Mouse (Mus musculus): ENCODE measurements around the gene Cryzl1. TPM values are rescaled to one million over a fixed set of nuclear protein-coding genes. Genes with fewer than 3 reads are reported as not detected.

Cryzl1 gene
- total and polyA plus RNA-seq, 2 experiments from 2014 or later: 6.6 to 51.8 TPM

DNA sequence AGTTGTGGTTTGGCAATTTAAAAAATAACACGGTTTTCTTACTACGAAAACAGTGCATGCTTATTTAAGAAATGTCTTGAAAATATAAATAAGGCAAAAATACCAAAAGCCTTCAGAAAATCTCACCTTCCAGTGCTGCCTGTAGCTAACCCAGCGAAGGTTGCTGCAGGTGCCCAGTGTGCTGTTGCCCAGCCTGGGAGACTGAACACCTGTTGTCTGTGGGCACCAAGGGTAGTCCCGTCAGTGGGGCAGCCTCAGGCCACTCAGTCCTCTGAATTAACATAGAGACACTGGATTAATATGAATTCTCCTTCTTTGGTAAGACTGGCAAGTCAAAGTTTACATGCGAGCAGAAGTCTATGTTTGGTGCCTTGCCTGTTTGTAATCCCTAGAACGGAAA is 9.7 kb upstream of the Cryzl1 start:
- Histone ChIP-seq H3K4me2 (ENCODE audit: low read depth, low read length) (no peak overlapping the region), H3K9ac (replicated peaks; ENCODE audit: low read depth, low read length) (no peak overlapping the region), H3K27ac (ENCODE audit: low read depth) (no peak overlapping the region), H3K9me3 (replicated peaks; ENCODE audit: control insufficient read depth, low read length) (no peaks in the 10 kb centered on the region), H3K27me3 (ENCODE audit: control insufficient read depth, insufficient read depth, low read length) (no peaks in the 10 kb centered on the region), H3K36me3 (replicated peaks; ENCODE audit: control insufficient read depth, insufficient read depth, low read length) (no peaks in the 10 kb centered on the region), H3K4me3 (ENCODE audit: low read depth, low read length) (no peak overlapping the region), H3K4me1 (ENCODE audit: control insufficient read depth, insufficient read depth) (peaks cover 44% of the 10 kb centered on the region)
- ATAC-seq (ENCODE audit: insufficient read depth, low read depth) (no peak), DNase-seq (ENCODE audit: low spot score) (no peak)
- TF ChIP-seq CTCF (IDR thresholded peaks at IDR 0.05; ENCODE audit: low read depth) (no peak), EP300 (IDR thresholded peaks at IDR 0.05; ENCODE audit: low read depth) (no peak)
- WGBS: 88% methylated on average over 6 of the region's 6 CpGs

DNA sequence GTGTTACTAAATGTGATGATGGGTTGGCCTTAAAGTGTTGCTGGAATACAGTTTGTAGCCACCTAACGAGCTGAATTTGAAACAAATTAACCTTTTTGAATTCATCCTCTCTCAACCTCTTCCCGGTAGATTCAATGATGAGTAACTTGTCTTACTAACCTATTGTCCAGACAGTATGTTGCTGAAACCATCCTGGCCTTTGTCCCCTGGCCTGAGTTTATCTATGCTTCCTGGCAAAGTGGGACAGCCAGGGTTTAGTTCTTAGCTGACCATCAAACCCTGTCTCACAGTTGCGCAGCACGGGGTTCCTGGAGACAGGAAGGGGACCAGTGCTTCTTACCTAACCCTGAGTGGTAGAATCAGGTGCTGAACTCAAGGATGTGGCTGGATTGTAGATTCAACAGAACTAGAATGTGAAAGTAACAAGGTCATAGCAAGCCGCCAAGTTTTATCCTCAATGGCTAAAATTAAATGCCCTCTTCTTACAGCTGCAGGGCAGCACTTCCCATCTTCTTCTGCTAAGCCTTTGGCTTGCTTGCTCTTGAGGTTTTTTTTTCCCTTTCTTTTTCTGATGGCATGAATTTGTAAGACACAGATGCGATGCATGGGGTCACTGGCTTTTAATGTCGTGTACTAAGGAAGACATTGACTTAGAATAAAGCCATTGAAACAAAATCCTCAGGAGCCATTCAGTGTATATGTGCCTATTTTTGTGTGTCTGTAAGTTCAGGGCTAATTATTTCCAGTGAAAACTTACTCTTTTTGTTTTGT is 7.5 kb upstream of the Cryzl1 start:
- H3K9ac ChIP-seq (replicated peaks; ENCODE audit: low read depth, low read length): no peak overlapping the region
- 68% methylated on average over 7 of the region's 7 CpGs for WGBS
- H3K27ac ChIP-seq (ENCODE audit: low read depth): 0 out of 2 replicates have a peak overlapping the region, but pooled peaks have one; percentile 9
- no peak for TF ChIP-seq CTCF (IDR thresholded peaks at IDR 0.05; ENCODE audit: low read depth)
- no peaks in the 10 kb centered on the region for H3K27me3 ChIP-seq (ENCODE audit: control insufficient read depth, insufficient read depth, low read length)
- ATAC-seq (ENCODE audit: insufficient read depth, low read depth): no peak
- H3K4me3 ChIP-seq (ENCODE audit: low read depth, low read length): no peak overlapping the region
- DNase-seq (ENCODE audit: low spot score): no peak
- no peaks in the 10 kb centered on the region for H3K9me3 ChIP-seq (replicated peaks; ENCODE audit: control insufficient read depth, low read length)
- no peaks in the 10 kb centered on the region for H3K36me3 ChIP-seq (replicated peaks; ENCODE audit: control insufficient read depth, insufficient read depth, low read length)
- H3K4me2 ChIP-seq (ENCODE audit: low read depth, low read length): no peak overlapping the region
- peaks cover 53% of the 10 kb centered on the region for H3K4me1 ChIP-seq (ENCODE audit: control insufficient read depth, insufficient read depth)

DNA sequence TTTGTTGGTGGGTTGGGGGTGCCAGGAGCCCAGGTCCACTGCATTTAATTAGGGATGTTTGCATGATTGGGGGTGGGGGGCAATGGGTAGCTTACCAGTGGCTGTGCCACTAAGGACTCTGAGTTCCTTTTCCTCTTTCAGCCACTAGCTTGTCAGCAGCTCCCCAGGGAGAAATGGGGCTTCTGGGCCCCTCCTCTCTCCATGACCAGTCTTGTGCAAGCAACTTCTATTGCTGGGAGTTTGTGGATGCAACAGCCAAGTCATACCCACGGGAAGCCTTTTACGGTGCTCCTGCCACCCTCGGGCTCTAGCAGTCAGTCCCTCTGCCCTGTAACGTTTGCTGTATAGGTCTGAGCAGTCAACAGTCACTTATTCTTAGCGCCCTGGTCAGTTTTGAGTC is 6.0 kb upstream of the Cryzl1 start:
- H3K27me3 ChIP-seq (ENCODE audit: control insufficient read depth, insufficient read depth, low read length): no peaks in the 10 kb centered on the region
- peaks cover 46% of the 10 kb centered on the region for H3K4me1 ChIP-seq (ENCODE audit: control insufficient read depth, insufficient read depth)
- no peaks in the 10 kb centered on the region for H3K36me3 ChIP-seq (replicated peaks; ENCODE audit: control insufficient read depth, insufficient read depth, low read length)
- ATAC-seq (ENCODE audit: insufficient read depth, low read depth): no peak
- no peak overlapping the region for H3K4me2 ChIP-seq (ENCODE audit: low read depth, low read length)
- no peak for DNase-seq (ENCODE audit: low spot score)
- no peaks in the 10 kb centered on the region for H3K9me3 ChIP-seq (replicated peaks; ENCODE audit: control insufficient read depth, low read length)
- H3K27ac ChIP-seq (ENCODE audit: low read depth): peak overlapping the region; percentile 4; the same call in 1 of the 2 replicates
- no peak overlapping the region for H3K9ac ChIP-seq (replicated peaks; ENCODE audit: low read depth, low read length)
- TF ChIP-seq CTCF (IDR thresholded peaks at IDR 0.05; ENCODE audit: low read depth): no peak
- TF ChIP-seq EP300 (IDR thresholded peaks at IDR 0.05; ENCODE audit: low read depth): no peak
- H3K4me3 ChIP-seq (ENCODE audit: low read depth, low read length): no peak overlapping the region
- WGBS: 52% methylated on average over 5 of the region's 5 CpGs

DNA sequence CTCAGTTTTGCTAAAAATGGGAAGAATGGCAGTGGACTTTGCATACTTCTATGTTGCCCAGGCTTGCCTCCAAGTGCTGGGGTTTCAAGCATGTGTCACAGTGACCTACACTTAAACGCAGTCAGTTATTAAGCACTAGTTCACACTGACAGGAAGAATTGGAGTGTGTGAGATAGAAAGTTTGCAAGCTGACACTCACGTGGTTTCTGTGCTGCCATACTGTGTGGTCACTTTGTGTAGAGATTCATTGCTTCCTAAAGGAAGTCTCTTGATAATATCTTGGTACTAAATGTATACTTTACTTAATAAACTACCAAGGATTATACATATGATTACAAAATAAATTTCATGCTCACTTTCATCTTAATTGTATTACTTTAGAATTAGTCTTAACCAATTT is 4.0 kb upstream of the Cryzl1 start:
- Histone ChIP-seq H3K4me1 (ENCODE audit: control insufficient read depth, insufficient read depth) (peaks cover 42% of the 10 kb centered on the region), H3K27ac (ENCODE audit: low read depth) (no peak overlapping the region), H3K4me2 (ENCODE audit: low read depth, low read length) (no peak overlapping the region), H3K4me3 (ENCODE audit: low read depth, low read length) (no peak overlapping the region), H3K36me3 (replicated peaks; ENCODE audit: control insufficient read depth, insufficient read depth, low read length) (no peaks in the 10 kb centered on the region), H3K9me3 (replicated peaks; ENCODE audit: control insufficient read depth, low read length) (no peaks in the 10 kb centered on the region), H3K9ac (replicated peaks; ENCODE audit: low read depth, low read length) (no peak overlapping the region), H3K27me3 (ENCODE audit: control insufficient read depth, insufficient read depth, low read length) (no peaks in the 10 kb centered on the region)
- 37% methylated on average over 2 of the region's 2 CpGs for WGBS
- ATAC-seq (ENCODE audit: insufficient read depth, low read depth) (no peak), DNase-seq (ENCODE audit: low spot score) (no peak)
- no peak for TF ChIP-seq EP300 (IDR thresholded peaks at IDR 0.05; ENCODE audit: low read depth)
- no peak for TF ChIP-seq CTCF (IDR thresholded peaks at IDR 0.05; ENCODE audit: low read depth)

DNA sequence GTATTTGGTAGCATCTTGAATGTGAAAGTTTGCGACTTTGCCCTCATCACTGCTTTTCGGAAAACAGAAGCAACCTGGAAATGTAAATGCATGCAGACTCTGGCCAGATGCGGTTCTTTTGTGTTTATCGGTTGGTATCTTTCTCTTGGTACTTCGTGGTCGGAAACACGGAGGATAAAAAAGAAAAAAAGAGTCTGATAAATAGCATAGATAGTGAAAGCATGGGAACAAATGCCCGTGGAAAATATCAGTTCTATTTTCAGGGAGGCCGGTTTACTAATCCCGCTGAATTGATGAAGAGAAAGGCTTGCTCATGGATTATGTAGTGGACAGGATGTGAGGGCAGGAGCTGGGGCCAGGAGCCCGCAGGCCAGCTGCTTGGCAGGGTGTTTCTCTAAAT is 1.7 kb upstream of the Cryzl1 start:
- Histone ChIP-seq H3K27ac (ENCODE audit: low read depth) (peak overlapping the region; percentile 93), H3K4me3 (ENCODE audit: low read depth, low read length) (peak overlapping the region; percentile 86), H3K4me1 (ENCODE audit: control insufficient read depth, insufficient read depth) (peaks cover 31% of the 10 kb centered on the region), H3K36me3 (replicated peaks; ENCODE audit: control insufficient read depth, insufficient read depth, low read length) (no peaks in the 10 kb centered on the region), H3K4me2 (ENCODE audit: low read depth, low read length) (peak overlapping the region; percentile 66), H3K9ac (replicated peaks; ENCODE audit: low read depth, low read length) (peak overlapping the region; percentile 86), H3K9me3 (replicated peaks; ENCODE audit: control insufficient read depth, low read length) (no peaks in the 10 kb centered on the region), H3K27me3 (ENCODE audit: control insufficient read depth, insufficient read depth, low read length) (no peaks in the 10 kb centered on the region)
- ATAC-seq (ENCODE audit: insufficient read depth, low read depth): no peak
- no peak for DNase-seq (ENCODE audit: low spot score)
- WGBS: 1% methylated on average over 11 of the region's 11 CpGs
- TF ChIP-seq EP300 (IDR thresholded peaks at IDR 0.05; ENCODE audit: low read depth) (no peak), CTCF (IDR thresholded peaks at IDR 0.05; ENCODE audit: low read depth) (no peak)

All from heart, postnatal 0 days (tissue).